Mouse (Mus musculus) brain, embryonic 14.5 days (tissue): ENCODE results near the gene Lfng.

ENCODE experiments used
- CTCF ChIP-seq: fragments of 200-500 bp; IDR thresholded peaks from 2 replicates; pipeline ENCODE4 v1.5.1; 2012; ENCODE audit warnings: inconsistent platforms, mild to moderate bottlenecking, moderate library complexity, borderline replicate concordance; ENCODE audit not compliant: insufficient read depth, insufficient read length; ENCODE audit errors: extremely low read depth
- POLR2A ChIP-seq: fragments of 200-500 bp; IDR thresholded peaks from 2 replicates; pipeline ENCODE4 v1.6.1; 2012; ENCODE audit warnings: mild to moderate bottlenecking, inconsistent platforms, borderline replicate concordance; ENCODE audit not compliant: poor library complexity, insufficient read depth, insufficient read length, severe bottlenecking; ENCODE audit errors: extremely low read depth

DNA sequence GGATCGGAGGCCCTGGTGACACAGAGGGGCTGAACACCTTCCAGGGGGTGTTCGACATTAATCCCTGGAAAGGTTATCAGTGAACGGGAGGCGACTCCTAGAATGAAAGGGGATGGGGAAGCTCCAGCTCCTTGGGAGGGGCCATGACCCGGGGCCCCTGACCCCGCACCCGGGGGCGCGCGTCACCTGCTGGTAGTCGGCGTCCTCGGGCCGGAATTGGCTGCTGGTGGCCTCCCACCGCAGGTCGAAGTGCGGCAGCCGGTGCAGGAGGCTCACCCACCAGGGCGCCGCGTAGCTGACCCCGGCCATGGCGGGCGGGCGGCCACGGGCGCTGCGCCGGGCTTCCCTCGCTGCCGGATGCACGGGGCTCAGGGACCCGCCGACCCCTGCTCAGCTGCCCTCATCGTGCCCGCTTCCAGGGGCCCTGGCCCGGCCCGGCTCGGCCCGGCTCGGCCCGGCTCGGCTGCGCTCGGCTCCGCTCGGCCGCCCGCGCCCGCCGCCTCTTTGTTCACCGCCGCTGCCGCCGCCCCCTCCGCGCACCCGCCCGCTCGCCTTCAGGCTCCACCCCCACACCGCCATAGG, 41.5 kb downstream of the Lfng start, which contains the start of gene Ttyh3:
- TF ChIP-seq CTCF (no peak), POLR2A (peak; percentile 77)
